Mouse (Mus musculus): ENCODE measurements around the gene Gucy2e. TPM values are rescaled to one million over a fixed set of nuclear protein-coding genes. Genes with fewer than 3 reads are reported as not detected.

The Gucy2e gene
- total RNA-seq (2021), result under 1 TPM; 0.41 to 0.60 TPM

- DNase-seq, result no peak
- intact Hi-C loops (cut with DNase I), result no loop called here
Observed at GRCm38 (mm10) chr11:69236926-69237260, at the start of gene Gucy2e. TSS of gene Gucy2e (minus strand) at chr11:69237036.

- intact Hi-C loops (cut with DNase I), result no loop called here
- no peak for DNase-seq
Observed at GRCm38 (mm10) chr11:69277267-69277666, 40.4 kb upstream of the Gucy2e start.

- intact Hi-C loops (cut with DNase I), result no loop called here
- DNase-seq, result peak; percentile 37 to 53
Observed at GRCm38 (mm10) chr11:69276081-69276480, 39.2 kb upstream of the Gucy2e start.

GRCm38 (mm10) chr11:69275650-69276049 lies 38.8 kb upstream of the Gucy2e start:
- DNase-seq, result no peak
- intact Hi-C loops (cut with DNase I), result no loop called here

GRCm38 (mm10) chr11:69272122-69272740 lies 35.4 kb upstream of the Gucy2e start:
- intact Hi-C loops (cut with DNase I), result loop anchor here (5.0 kb wide), 1 partner anchor 50 kb away; the partner anchor contains the start of genes Cntrob and Trappc1
- peak; percentile 74 to 90 for DNase-seq

- intact Hi-C loops (cut with DNase I), result loop anchor here (1.0 to 5.0 kb wide), 4 partner anchors 121 to 308 kb away; no protein-coding TSS in a partner anchor
- DNase-seq, result peak; percentile 68 to 83
Observed at GRCm38 (mm10) chr11:69269575-69269974, 32.7 kb upstream of the Gucy2e start.

GRCm38 (mm10) chr11:69268100-69268499 lies 31.3 kb upstream of the Gucy2e start:
- intact Hi-C loops (cut with DNase I), result loop anchor here (2.0 to 5.0 kb wide), 2 partner anchors 247 to 309 kb away; no protein-coding TSS in a partner anchor
- no peak for DNase-seq

GRCm38 (mm10) chr11:69267341-69267740 lies 30.5 kb upstream of the Gucy2e start:
- DNase-seq, result peak in 1 of 2 experiments; percentile 43
- intact Hi-C loops (cut with DNase I), result loop anchor here (5.0 kb wide), 1 partner anchor 310 kb away; no protein-coding TSS in a partner anchor

- DNase-seq, result peak; percentile 66 to 74
- intact Hi-C loops (cut with DNase I), result loop anchor here (5.0 kb wide), 1 partner anchor 311 kb away; no protein-coding TSS in a partner anchor
Observed at GRCm38 (mm10) chr11:69266253-69266652, 29.4 kb upstream of the Gucy2e start.

GRCm38 (mm10) chr11:69265410-69265809 lies 28.6 kb upstream of the Gucy2e start:
- DNase-seq, result no peak
- intact Hi-C loops (cut with DNase I), result loop anchor here (5.0 kb wide), 1 partner anchor 312 kb away; no protein-coding TSS in a partner anchor

- intact Hi-C loops (cut with DNase I), result no loop called here
- DNase-seq, result no peak
Observed at GRCm38 (mm10) chr11:69264276-69264675, 27.4 kb upstream of the Gucy2e start.

GRCm38 (mm10) chr11:69260111-69260510 lies 23.3 kb upstream of the Gucy2e start:
- intact Hi-C loops (cut with DNase I), result no loop called here
- no peak for DNase-seq

- DNase-seq, result peak in 1 of 2 experiments; percentile 61
- intact Hi-C loops (cut with DNase I), result no loop called here
Observed at GRCm38 (mm10) chr11:69258287-69258686, 21.5 kb upstream of the Gucy2e start.

- intact Hi-C loops (cut with DNase I), result no loop called here
- peak; percentile 32 to 74 for DNase-seq
Observed at GRCm38 (mm10) chr11:69257807-69258206, 21.0 kb upstream of the Gucy2e start.

- intact Hi-C loops (cut with DNase I), result no loop called here
- no peak for DNase-seq
Observed at GRCm38 (mm10) chr11:69257072-69257471, 20.2 kb upstream of the Gucy2e start.

GRCm38 (mm10) chr11:69254808-69255207 lies 18.0 kb upstream of the Gucy2e start:
- intact Hi-C loops (cut with DNase I), result no loop called here
- no peak for DNase-seq

GRCm38 (mm10) chr11:69253131-69253530 lies 16.3 kb upstream of the Gucy2e start:
- intact Hi-C loops (cut with DNase I), result no loop called here
- DNase-seq, result no peak

- intact Hi-C loops (cut with DNase I), result no loop called here
- no peak for DNase-seq
Observed at GRCm38 (mm10) chr11:69251953-69252352, 15.1 kb upstream of the Gucy2e start.

GRCm38 (mm10) chr11:69251135-69251842 lies 14.5 kb upstream of the Gucy2e start:
- intact Hi-C loops (cut with DNase I), result no loop called here
- DNase-seq, result no peak

- DNase-seq, result no peak
- intact Hi-C loops (cut with DNase I), result no loop called here
Observed at GRCm38 (mm10) chr11:69250106-69250505, 13.3 kb upstream of the Gucy2e start.

GRCm38 (mm10) chr11:69249131-69249530 lies 12.3 kb upstream of the Gucy2e start:
- no peak for DNase-seq
- intact Hi-C loops (cut with DNase I), result loop anchor here (5.0 kb wide), 1 partner anchor 177 kb away; the partner anchor contains the start of gene Tmem107

GRCm38 (mm10) chr11:69245643-69246042 lies 8.8 kb upstream of the Gucy2e start:
- intact Hi-C loops (cut with DNase I), result loop anchor here (1.0 to 5.0 kb wide), 2 partner anchors 52 to 173 kb away; partner anchors contain the start of gene Tmem107
- peak; percentile 60 to 66 for DNase-seq
